Mouse (Mus musculus) retina, postnatal 1 day (tissue): ENCODE data around the gene Htra2.

ENCODE experiments used
- DNase-seq: peaks from one replicate; pipeline ENCODE4 v3.0.0-alpha.2; 2012

The Htra2 gene

DNA sequence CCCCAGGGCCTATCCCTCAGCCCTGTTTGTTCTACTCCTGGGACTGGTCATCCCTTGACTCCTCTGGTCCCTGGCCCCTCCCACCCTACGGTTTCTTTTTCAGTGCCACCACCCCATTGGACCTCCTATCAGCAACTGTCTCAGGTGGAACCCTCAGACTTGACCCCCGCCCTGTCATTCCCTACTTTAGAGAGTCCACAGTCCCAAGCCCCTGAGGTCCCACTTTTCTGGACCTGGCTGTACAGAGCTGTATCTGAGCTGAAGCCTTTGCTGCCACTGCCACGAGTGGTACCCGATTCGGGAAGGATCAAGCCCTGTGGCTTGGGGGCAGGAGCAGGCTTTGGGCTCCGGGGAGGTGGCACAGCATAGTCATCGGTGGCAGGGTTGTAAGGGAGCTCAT lies 24.0 kb downstream of the Htra2 start:
- no peak for DNase-seq

- DNase-seq = no peak
These were observed 25.3 kb downstream of the Htra2 start for GRCm38 (mm10) chr6:83029777-83030176.

DNA sequence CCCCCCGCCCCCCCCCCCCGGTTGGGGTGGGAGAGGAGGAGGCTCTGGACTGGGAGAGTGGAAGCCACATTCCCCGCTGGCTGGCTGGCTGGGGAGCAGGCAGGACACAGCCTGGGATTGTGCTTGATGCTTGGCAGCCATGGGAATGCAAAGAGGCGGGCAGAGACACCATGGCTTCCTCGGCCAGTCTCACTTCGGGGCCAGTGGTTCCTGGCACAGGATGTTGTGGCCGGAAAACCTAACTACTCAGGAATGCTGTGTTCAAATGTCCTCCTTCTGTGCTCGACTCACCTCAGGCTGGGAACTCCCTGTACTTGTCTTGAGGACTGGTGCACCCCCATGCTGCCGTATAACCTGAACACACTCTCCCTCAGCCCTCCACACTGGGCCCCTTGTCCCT lies 27.4 kb downstream of the Htra2 start:
- no peak for DNase-seq

DNA sequence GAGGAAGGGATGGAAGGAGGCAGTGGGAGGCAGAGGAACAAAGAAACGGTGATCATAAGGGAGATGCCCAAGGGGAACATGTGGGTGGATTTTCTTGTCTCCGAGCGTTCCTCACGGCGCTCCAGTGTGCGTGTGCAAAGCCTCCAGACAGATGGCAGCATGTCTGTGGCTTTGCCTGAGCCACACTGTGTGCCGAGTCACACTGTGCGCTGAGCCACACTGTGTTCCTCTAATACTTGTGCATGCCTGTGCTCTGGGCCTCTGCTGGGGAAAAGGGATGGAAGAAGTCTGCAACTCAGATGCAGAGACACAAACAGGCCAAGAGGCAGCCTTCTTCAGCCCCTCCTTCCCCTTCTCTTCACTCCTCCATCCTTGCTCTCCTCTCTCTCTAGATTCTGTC lies 27.8 kb downstream of the Htra2 start:
- no peak for DNase-seq

GRCm38 (mm10) chr6:83025221-83025620 lies 29.9 kb downstream of the Htra2 start:
- DNase-seq = no peak

DNA sequence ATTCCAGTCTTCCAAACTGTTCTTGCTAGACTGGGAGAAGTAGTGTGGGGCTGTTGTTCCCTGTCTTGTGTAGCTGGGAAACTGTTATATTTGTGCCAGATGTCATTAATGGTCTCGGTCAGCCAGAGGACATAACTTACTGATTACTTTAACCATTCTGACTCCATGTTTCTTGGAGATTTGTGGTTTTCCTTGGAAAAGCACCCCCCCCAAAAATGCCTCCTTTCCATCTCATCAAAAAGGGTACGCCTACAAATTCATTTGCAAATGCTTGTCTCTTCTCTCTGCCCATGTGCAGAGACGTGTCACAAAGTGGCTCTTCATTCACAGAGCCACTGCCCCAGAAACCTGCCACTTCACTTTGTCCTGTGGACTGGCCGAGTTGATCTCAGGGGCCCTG lies 30.7 kb downstream of the Htra2 start:
- DNase-seq = no peak

GRCm38 (mm10) chr6:83023786-83024185 lies 31.3 kb downstream of the Htra2 start:
- DNase-seq = no peak

- no peak for DNase-seq
These were observed 32.1 kb downstream of the Htra2 start for GRCm38 (mm10) chr6:83023008-83023407.

DNA sequence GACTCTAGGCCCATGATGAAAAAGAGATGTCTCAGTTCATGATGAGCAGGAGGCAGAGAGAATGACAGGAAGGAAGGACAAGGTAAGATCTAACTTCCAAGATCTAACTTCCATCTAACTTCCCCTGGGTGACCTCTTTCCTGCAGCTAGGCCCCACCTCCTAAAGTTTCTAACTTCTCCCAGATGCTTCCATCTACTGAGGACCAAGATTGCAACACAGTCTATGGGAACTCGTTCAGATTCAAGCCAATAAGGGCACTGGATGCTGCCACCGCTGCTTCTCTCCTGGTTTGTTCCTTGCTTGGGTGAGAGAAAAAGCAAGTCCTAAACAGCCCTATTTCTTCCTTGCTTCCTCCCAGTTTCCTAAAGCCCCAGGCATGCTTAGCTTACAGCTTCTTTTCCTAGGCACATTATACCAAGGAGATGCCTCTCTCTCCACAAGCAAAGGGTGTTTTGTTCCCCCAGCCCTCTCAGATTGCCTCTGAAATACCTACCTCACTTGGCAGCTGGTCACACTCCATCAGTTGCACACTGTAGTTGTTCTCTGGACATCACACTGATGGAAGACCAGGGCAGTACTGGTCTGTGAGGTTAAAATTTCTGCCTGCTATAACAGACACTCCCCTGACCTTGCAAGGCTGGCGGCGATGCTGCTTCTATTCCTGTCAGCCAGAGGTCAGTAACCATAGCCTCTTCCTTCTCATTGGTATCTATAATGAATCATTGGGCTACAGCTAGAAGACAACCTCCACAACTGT lies 34.1 kb downstream of the Htra2 start:
- DNase-seq = no peak

GRCm38 (mm10) chr6:83020121-83020520 lies 35.0 kb downstream of the Htra2 start:
- DNase-seq = no peak

DNA sequence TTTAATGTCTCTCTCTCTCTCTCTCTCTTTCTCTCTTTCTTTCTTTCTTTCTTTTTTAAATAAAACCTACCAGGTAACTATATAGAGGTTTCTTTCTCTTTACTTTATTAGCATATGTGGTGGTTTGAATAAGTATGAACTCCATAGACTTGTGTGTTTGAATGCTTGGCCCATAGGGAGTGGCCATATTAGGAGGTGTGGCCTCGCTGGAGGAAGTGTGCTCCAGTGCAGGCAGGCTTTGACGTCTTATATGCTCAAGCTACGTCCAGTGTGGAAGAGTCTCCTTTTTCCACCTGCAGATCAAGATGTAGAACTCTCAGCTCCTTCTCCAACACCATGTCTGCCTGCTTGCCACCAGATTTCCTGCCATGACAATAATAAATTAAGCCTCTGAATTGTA lies 36.0 kb downstream of the Htra2 start:
- no peak for DNase-seq

DNA sequence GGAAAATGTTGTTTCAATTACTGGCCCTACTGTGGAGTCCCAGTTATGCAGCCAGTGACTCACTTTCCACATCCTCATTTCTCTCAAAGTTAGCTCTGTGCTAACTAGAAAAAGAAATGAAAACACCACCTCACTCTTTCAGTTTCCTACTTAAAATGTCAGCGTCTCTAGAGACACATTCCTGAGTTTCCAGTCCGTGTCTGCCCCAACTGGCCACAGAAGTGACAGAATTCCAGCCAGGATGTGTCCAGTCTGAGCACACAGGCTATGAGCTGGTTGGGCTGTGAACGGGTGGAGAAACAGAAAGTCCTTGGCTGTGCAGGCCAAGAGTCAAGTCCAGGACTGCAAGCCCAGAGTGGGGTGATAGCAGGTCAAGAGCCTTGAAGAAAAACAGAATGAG lies 37.9 kb downstream of the Htra2 start:
- DNase-seq = no peak

DNA sequence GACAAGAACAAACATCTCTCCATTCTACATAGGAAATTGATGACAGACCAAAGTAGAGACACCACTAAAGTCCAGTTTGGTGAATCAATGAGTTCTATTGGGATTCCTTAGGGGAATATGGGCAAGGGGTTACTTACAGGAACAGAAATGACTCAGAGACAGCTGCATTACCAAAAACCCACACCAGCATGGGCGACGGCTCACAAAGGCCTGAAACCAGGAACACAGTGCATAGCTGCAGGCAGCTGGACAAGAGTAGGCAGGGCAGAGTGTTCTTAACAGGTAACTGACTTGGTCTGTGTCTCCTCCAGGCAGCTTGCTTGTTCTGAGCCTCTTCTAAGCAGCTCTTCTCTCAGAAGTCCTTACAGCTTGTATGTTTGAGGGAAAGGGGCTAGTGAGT lies 39.3 kb downstream of the Htra2 start:
- DNase-seq = no peak

GRCm38 (mm10) chr6:83014482-83015466 lies 40.3 kb downstream of the Htra2 start:
- DNase-seq = no peak

GRCm38 (mm10) chr6:83013444-83013843 lies 41.6 kb downstream of the Htra2 start:
- DNase-seq = peak; percentile 45

- no peak for DNase-seq
These were observed 43.3 kb downstream of the Htra2 start for GRCm38 (mm10) chr6:83011756-83012155.

GRCm38 (mm10) chr6:83011255-83011654 lies 43.8 kb downstream of the Htra2 start:
- DNase-seq = no peak

DNA sequence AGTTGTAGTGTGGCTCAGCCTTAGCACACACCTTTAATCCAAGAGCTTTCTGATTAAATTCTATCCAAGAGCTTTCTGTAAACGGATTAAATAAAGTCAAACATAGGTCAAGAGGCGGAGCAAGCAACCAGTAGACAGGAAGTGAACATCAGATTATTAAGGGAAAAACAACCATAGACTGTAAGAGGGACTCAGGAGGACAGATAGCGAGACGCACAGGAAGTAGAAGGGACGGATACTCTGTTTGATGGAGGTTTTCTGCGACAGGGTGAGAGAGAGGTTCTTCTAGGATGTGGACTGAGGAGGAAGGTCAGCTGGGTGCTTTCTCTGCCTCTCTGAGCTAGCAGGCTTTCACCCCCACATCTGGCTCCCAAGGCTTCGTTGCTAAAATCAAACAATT lies 45.1 kb downstream of the Htra2 start:
- peak; percentile 34 for DNase-seq

DNA sequence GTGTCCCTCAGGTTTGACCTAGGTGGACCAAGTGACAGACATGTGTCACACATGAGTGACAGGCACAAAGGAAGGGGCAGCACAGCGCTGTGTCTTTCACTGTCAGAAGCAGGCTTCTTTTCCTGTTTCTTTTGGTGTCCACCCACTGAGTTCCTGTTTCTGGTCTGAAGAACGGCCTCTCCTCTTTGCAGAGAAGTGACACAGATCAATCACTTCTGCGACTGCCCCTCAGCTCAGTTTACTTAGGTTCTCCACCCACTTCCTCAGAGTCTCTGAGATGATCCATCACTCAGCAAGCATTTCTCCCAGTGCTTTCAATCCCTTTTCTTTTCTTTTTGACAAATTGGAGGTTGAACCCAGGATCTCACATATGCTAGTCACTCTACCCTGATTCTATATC lies 46.4 kb downstream of the Htra2 start:
- DNase-seq = no peak

DNA sequence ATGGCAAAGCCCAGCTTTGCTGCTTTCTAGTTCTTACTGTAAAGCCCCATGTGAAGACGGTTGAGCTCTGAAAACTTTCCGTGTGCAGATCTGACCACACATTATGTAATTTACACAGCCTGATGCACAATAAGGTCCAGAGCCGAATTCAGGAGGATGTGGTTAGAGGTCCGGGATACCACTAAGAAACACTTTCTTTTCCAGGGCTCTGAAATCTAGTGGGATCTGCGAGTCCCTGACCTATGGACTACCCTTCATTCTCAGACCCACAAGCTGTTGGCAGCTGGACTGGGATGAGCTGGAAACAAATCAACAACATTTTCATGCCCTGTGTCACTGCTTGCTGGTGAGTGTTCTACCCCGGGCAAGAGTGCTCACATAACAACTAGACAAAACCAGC lies 49.0 kb downstream of the Htra2 start:
- no peak for DNase-seq

DNA sequence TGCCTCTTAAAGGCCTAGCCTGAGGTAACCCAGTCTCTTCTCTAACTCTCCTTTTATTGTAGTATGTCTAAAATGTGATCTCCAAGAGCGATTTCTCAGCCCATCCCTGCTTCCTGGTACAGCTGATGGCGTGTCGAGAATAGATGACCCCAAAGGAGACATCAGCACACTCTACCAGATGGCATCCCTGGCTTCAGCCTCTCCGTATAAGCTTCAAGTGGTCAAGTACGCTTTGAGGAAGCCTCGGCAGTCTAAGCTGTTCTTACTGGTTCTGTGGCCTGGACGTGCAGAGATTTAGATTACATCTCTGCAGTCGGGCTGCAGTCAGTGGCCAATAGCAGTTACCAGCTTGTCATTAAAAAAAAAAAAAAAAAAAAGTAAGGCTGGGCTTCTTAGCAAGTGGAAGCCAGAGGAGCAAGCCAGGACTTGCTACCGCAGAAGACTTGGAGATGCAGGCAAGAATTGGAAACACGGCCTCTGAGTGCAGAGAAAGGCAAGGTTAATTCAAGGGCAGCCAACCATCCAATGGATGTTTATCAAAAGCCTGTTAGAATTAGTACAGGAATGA lies 49.5 kb downstream of the Htra2 start:
- no peak for DNase-seq

DNA sequence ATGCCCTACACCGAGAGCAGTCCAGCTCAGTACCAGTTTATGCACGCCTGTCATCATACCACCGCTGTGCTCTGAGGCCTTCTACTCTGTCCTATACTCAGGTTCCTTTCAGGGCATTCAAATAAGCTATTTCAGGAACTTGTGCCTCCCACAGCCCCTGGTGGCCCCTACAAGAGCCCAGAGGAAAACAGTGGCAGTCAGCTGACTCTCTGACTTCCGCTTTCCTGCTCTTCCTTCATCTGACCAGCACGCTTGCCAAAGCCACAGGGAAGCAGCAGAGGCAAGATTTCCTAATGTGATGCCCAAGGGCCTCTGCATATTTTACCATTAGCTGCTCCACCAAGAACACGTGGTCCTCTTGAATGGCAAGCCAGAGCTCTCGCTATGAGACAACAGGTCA lies 50.2 kb downstream of the Htra2 start:
- no peak for DNase-seq

- no peak for DNase-seq
These were observed 50.8 kb downstream of the Htra2 start for GRCm38 (mm10) chr6:83004309-83004708.

- no peak for DNase-seq
These were observed 51.2 kb downstream of the Htra2 start for GRCm38 (mm10) chr6:83003850-83004249.
